Mouse (Mus musculus): ENCODE measurements around the gene Ddah2. TPM values are rescaled to one million over a fixed set of nuclear protein-coding genes. Genes with fewer than 3 reads are reported as not detected.

Ddah2 gene
- polyA plus RNA-seq, 1 experiment from 2014 or later: 168 TPM

DNA sequence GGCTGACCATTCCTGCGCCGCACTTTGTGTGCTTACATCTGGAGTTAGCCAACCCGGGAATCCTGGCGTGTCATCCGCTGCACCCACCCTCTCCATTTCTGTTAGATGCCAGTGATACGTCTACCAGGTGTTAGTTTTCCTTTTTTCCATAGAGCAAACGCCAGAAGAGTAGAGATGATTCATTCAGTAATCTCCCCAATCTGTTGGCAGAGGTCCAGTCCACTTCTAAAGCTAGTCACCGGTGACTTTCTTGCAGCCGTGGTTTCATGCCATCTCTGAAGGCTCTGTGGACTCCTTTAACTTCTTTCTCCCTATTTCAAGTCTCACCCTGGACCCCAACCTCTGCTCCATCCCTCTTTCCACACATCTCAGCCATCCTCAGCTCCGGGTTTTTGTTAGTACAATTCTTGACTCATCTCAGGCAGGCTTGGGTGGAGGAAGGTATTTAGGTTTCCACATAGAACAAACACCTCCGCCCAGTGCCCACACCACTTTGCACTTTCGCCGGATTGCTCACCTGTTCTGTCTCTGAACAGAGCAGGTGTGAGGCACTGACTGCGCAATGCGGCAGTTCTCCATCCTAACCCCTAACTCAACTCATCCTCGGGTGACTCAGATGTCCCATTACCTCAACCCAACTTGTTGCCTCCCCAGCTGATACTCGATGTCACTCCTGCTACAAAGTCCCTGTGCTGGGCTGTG lies 9.5 kb downstream of the Ddah2 start:
- no peaks in the 10 kb centered on the region for H3K36me3 ChIP-seq
- no peaks in the 10 kb centered on the region for H3K9me3 ChIP-seq (replicated peaks)
- no peak overlapping the region for H3K9ac ChIP-seq
- no peak overlapping the region for H3K27ac ChIP-seq
- WGBS: 69% methylated on average over 17 of the region's 17 CpGs
- no peak overlapping the region for H3K4me3 ChIP-seq
- H3K4me1 ChIP-seq (replicated peaks): peaks cover 22% of the 10 kb centered on the region
- H3K4me2 ChIP-seq: no peak overlapping the region
- ATAC-seq (replicated peaks; ENCODE audit: insufficient number of reproducible peaks, insufficient read depth, low FRiP score, low read depth): no peak
- H3K27me3 ChIP-seq: peaks cover 51% of the 10 kb centered on the region

DNA sequence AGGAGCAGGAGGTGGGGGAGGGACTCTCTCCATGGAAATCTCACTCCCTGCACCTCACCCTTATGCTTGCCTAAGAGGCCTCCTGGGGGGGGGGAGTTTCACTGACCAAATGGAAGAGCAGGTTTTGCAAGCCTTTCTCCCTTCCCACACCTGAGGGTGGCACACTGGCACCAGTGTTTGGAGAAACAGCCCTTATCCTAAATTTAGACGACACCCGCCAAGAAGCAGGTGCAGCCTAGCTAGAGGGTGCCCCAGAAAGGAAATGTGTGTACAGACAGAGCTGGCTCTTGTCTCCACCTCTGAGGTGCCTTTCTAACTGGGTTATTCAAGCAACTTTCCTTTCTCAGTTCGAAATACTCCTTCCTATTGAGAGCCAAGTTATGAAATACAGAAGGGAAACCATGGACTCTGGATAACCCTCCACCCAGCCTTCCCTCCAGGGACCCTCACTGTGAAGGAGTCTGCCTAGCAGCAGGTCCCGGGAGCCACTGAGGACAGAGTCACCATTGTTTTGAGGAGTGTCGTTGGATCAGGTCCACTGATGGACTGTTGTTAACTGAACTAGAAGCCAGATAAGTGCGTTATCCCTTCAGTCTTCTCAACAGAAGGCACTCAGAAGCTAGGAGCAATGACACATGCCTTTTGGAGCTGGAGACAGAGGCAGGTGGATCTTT lies 11.9 kb downstream of the Ddah2 start:
- 41% methylated on average over 6 of the region's 6 CpGs for WGBS
- ATAC-seq (replicated peaks; ENCODE audit: insufficient number of reproducible peaks, insufficient read depth, low FRiP score, low read depth): no peak
- H3K27ac ChIP-seq: no peak overlapping the region

DNA sequence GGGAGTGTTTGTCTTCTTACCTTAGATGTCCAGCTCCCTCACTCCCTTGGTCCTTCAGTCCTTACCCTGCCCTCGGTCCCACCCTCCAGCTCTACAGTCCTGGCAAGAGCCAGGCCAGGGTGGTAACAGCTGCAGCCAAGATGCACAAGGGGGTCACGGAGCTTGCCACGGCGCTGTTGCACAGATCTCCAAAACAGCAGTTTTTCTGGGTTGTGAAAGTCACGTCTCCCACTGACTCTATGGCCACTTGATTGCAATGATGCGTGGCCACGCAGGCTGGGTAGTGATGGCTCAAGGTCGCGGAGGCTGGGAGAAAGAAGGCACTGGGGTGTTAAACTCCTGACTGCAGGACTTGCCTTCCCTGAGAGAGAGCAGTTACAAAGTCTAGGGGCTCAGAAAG lies 12.6 kb downstream of the Ddah2 start:
- ATAC-seq (replicated peaks; ENCODE audit: insufficient number of reproducible peaks, insufficient read depth, low FRiP score, low read depth): no peak
- WGBS: 70% methylated on average over 9 of the region's 9 CpGs
- H3K36me3 ChIP-seq: no peaks in the 10 kb centered on the region

More for the DNA sequence above, 11.9 kb downstream of the Ddah2 start:
- no peaks in the 10 kb centered on the region for H3K36me3 ChIP-seq
- H3K4me1 ChIP-seq (replicated peaks): peaks cover 6% of the 10 kb centered on the region
- H3K4me3 ChIP-seq: no peak overlapping the region
- H3K4me2 ChIP-seq: no peak overlapping the region
- H3K9me3 ChIP-seq (replicated peaks): no peaks in the 10 kb centered on the region
- no peak overlapping the region for H3K9ac ChIP-seq
- peaks cover 34% of the 10 kb centered on the region for H3K27me3 ChIP-seq

DNA sequence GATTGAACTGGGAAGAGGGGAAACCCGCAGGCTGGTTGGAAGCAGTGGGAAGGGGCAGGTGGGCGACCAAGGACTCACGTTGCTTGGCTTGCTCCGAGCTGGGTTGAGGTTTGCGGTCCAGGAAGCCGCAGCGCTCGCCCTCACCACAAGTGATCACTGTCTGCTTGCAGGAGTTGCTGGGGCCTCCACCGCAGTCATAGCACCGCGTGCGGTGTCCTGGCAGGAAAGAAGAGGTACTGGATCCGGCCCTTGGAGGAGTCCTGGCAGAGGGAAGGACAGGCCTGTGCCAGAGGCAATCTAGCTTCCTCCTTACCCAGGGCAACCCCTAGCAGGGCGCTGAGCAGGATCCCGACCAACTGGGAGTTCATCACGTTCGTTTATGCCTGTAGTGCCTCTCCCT lies 15.3 kb downstream of the Ddah2 start:
- Histone ChIP-seq H3K27me3 (peaks cover 2% of the 10 kb centered on the region; the same call in 1 of the 2 replicates), H3K4me1 (replicated peaks) (peaks cover 20% of the 10 kb centered on the region), H3K9me3 (replicated peaks) (no peaks in the 10 kb centered on the region), H3K9ac (no peak overlapping the region), H3K4me2 (no peak overlapping the region), H3K4me3 (no peak overlapping the region), H3K36me3 (no peaks in the 10 kb centered on the region), H3K27ac (no peak overlapping the region)
- 47% methylated on average over 17 of the region's 17 CpGs for WGBS
- no peak for ATAC-seq (replicated peaks; ENCODE audit: insufficient number of reproducible peaks, insufficient read depth, low FRiP score, low read depth)

More for the DNA sequence above, 12.6 kb downstream of the Ddah2 start:
- H3K9me3 ChIP-seq (replicated peaks): no peaks in the 10 kb centered on the region
- H3K4me3 ChIP-seq: no peak overlapping the region
- no peak overlapping the region for H3K9ac ChIP-seq
- H3K4me1 ChIP-seq (replicated peaks): peaks cover 5% of the 10 kb centered on the region
- H3K4me2 ChIP-seq: no peak overlapping the region
- H3K27ac ChIP-seq: no peak overlapping the region
- H3K27me3 ChIP-seq: peaks cover 27% of the 10 kb centered on the region

DNA sequence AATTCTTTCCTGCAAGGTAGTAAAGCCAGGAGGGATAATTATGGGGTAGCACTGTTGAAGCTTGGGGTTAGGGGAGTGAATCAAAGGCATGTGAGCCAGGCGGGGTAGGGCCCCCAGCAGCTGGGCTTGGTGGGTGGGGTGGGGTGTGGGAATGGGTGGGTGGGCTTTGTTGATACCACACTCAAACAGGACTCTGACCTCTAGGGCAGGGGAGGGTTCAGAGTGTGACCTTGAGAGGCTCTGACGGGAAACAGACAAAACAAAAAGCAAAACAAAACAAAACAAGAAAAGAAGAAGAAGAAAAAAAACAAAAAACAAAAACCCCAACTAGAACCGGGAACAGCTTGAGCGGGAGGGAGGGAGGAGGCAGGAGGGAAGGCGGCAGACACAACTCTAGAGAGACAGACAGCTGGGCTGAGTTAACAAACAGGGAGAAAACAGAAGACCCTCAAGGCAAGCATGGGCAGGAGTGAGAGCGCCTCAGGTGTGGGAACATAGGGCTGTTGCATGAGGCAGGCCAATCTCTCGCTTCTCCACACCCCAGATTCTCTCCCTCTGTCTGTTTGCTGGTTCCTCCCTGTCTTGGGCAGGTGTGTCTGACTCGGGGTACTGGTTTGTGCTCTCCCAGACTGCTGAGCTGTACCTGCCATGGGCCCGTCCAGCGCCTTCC lies 17.8 kb downstream of the Ddah2 start, which contains the start of gene Ly6g6e:
Gene Ly6g6e (plus strand): TSS at position 396 of the 670 bp plus-strand sequence.
- peak within 1 kb of the TSS; percentile 37 for H3K4me3 ChIP-seq
- H3K4me2 ChIP-seq: peak within 1 kb of the TSS; percentile 59
- H3K27me3 ChIP-seq: peaks cover 4% of the 10 kb centered on the region; the same call in 1 of the 2 replicates
- H3K9me3 ChIP-seq (replicated peaks): no peaks in the 10 kb centered on the region
- peak within 1 kb of the TSS; percentile 42 for H3K9ac ChIP-seq
- H3K27ac ChIP-seq: peak within 1 kb of the TSS; percentile 10; the same call in 1 of the 2 replicates
- peaks cover 26% of the 10 kb centered on the region for H3K4me1 ChIP-seq (replicated peaks)
- no peaks in the 10 kb centered on the region for H3K36me3 ChIP-seq
- 33% methylated on average over 10 of the region's 10 CpGs for WGBS
- ATAC-seq (replicated peaks; ENCODE audit: insufficient number of reproducible peaks, insufficient read depth, low FRiP score, low read depth): no peak

DNA sequence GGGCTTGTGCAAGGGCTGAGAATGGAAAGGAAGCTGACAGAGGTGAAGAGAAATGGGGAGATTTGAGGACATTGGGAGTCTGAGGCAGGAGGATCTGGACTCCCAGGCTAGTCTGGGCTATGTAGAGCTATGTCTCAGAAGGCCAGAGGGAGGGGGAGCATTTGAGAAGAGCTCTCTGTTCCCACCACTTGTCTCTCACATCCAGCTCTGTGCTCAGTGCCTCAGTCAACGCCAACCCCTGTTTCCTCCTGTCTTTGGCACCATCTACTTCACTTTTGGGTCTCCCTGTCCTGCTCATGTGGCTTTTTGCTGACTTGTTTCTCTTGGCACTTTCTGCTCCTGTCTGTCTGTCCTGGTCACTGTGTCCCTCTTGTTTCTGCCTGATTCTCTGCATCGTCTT lies 18.4 kb downstream of the Ddah2 start:
- no peaks in the 10 kb centered on the region for H3K9me3 ChIP-seq (replicated peaks)
- H3K27ac ChIP-seq: peak overlapping the region; percentile 10; the same call in 1 of the 2 replicates
- H3K4me2 ChIP-seq: peak overlapping the region; percentile 59
- H3K36me3 ChIP-seq: no peaks in the 10 kb centered on the region
- peak overlapping the region; percentile 37 for H3K4me3 ChIP-seq
- H3K4me1 ChIP-seq (replicated peaks): peaks cover 26% of the 10 kb centered on the region
- WGBS: 41% methylated on average over 2 of the region's 2 CpGs
- peak overlapping the region; percentile 14; the same call in 1 of the 2 replicates for H3K9ac ChIP-seq
- ATAC-seq (replicated peaks; ENCODE audit: insufficient number of reproducible peaks, insufficient read depth, low FRiP score, low read depth): no peak
- peaks cover 4% of the 10 kb centered on the region; the same call in 1 of the 2 replicates for H3K27me3 ChIP-seq

DNA sequence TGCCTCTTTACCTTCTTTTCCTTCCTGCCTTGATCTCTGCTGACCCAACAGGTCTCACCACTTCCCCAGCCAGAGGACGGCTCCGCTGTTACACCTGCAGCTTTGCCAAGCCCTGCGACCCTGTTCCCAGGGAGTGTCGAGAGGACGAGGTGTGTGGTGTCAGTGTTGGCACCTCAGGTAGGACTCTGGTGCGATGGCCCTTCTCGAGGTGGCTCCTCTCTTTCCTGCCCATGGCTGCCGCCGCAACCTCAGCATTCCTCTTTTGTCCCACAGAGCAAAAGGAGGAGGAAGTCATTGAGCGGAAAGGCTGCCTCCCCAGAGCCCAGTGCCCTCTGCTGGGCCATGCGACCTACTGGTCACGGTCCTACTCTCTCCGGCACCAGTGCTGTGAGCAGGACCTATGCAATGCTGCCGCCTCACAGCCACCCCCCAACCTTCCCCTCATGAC lies 19.0 kb downstream of the Ddah2 start, which contains the start of gene Ly6g6d:
Gene Ly6g6d (minus strand): TSS at position 280 of the 448 bp plus-strand sequence.
- Histone ChIP-seq H3K9me3 (replicated peaks) (no peaks in the 10 kb centered on the region), H3K9ac (peak within 1 kb of the TSS; percentile 42), H3K4me2 (peak within 1 kb of the TSS; percentile 59), H3K36me3 (no peaks in the 10 kb centered on the region), H3K4me1 (replicated peaks) (peaks cover 26% of the 10 kb centered on the region), H3K4me3 (peak within 1 kb of the TSS; percentile 37), H3K27me3 (peaks cover 4% of the 10 kb centered on the region; the same call in 1 of the 2 replicates), H3K27ac (peak within 1 kb of the TSS; percentile 10; the same call in 1 of the 2 replicates)
- 12% methylated on average over 14 of the region's 14 CpGs for WGBS
- peak; percentile 43; the same call in 1 of the 2 replicates for ATAC-seq (replicated peaks; ENCODE audit: insufficient number of reproducible peaks, insufficient read depth, low FRiP score, low read depth)

DNA sequence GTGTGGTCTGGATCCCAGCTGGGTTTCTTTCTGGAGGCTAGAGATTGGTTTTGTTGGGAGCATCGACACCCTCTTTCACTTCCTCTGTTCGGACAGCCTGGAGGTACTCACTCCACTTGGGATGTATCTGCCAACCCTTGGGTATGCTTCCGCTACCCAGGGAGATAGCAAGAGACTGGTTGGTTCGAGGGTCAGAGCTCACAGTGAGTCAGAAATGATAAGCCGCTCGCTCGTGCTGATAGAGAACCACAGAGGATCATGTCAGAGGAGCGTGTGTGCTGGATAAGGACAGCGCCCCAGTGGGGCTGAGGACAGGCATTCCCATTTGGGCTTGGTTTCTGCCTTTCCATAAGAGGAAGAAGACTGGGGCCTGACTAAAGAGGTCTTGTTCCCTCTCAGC lies 20.9 kb downstream of the Ddah2 start:
- no peaks in the 10 kb centered on the region for H3K36me3 ChIP-seq
- H3K9ac ChIP-seq: no peak overlapping the region
- no peak; the same call in 1 of the 2 replicates for ATAC-seq (replicated peaks; ENCODE audit: insufficient number of reproducible peaks, insufficient read depth, low FRiP score, low read depth)
- H3K4me1 ChIP-seq (replicated peaks): peaks cover 26% of the 10 kb centered on the region
- 0 out of 2 replicates have a peak, but pooled peaks cover 4% of the 10 kb centered on the region for H3K27me3 ChIP-seq
- H3K4me3 ChIP-seq: no peak overlapping the region
- 0 out of 2 replicates have a peak overlapping the region, but pooled peaks have one; percentile 8 for H3K27ac ChIP-seq
- H3K9me3 ChIP-seq (replicated peaks): no peaks in the 10 kb centered on the region
- 17% methylated on average over 9 of the region's 9 CpGs for WGBS
- peak overlapping the region; percentile 52 for H3K4me2 ChIP-seq

DNA sequence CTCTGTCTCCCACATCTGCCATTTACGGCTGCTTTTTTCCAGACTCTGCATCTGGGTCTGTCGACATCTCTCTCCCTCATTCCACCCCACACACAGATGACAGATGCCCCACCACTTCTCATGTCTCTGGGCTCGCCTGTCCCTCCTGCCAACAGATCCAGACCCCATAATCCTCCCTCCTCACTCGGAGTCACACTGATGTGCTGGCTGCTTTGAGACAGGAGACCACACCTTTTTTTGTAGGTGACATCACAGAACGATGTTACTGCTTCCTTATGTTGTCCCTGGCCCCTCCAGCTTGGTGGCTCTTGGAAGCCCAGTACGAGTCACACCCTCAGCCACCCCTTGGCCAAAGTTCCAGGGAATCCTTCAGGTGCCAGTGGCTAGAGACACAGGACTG lies 21.4 kb downstream of the Ddah2 start:
- 35% methylated on average over 6 of the region's 6 CpGs for WGBS
- Histone ChIP-seq H3K4me2 (peak overlapping the region; percentile 52), H3K9me3 (replicated peaks) (no peaks in the 10 kb centered on the region), H3K27ac (0 out of 2 replicates have a peak overlapping the region, but pooled peaks have one; percentile 8), H3K4me3 (no peak overlapping the region), H3K9ac (no peak overlapping the region), H3K4me1 (replicated peaks) (peaks cover 26% of the 10 kb centered on the region), H3K27me3 (0 out of 2 replicates have a peak, but pooled peaks cover 4% of the 10 kb centered on the region), H3K36me3 (no peaks in the 10 kb centered on the region)
- no peak for ATAC-seq (replicated peaks; ENCODE audit: insufficient number of reproducible peaks, insufficient read depth, low FRiP score, low read depth)

DNA sequence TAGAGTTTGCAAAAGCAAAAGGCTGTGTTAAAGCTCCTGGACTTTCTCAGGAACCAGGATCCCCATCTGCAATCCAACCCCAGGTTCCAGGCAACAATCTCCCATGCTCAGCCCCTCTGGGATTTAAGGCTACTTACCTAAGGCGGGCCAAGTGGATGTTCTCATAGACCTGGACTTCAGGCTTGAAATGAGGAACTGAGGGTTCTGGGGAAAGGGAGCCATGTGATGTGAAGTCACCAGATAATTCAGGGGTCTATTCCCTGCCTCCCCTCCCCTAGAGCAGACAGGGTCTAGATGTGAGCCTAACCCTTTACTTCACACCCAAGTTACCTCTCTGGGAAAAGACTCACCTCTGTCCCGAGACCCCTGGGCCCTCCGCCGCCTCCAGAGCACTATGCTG lies 21.9 kb downstream of the Ddah2 start:
- no peak overlapping the region for H3K4me2 ChIP-seq
- 82% methylated on average over 4 of the region's 4 CpGs for WGBS
- no peaks in the 10 kb centered on the region for H3K9me3 ChIP-seq (replicated peaks)
- H3K4me3 ChIP-seq: no peak overlapping the region
- 0 out of 2 replicates have a peak, but pooled peaks cover 4% of the 10 kb centered on the region for H3K27me3 ChIP-seq
- H3K9ac ChIP-seq: no peak overlapping the region
- H3K36me3 ChIP-seq: no peaks in the 10 kb centered on the region
- H3K4me1 ChIP-seq (replicated peaks): peaks cover 26% of the 10 kb centered on the region
- no peak for ATAC-seq (replicated peaks; ENCODE audit: insufficient number of reproducible peaks, insufficient read depth, low FRiP score, low read depth)
- no peak overlapping the region for H3K27ac ChIP-seq

Measured in heart, embryonic 15.5 days (tissue).